Mouse (Mus musculus): ENCODE results near the gene Fbxo48. TPM values are rescaled to one million over a fixed set of nuclear protein-coding genes. Genes with fewer than 3 reads are reported as not detected.
A peak's percentile ranks its signal among the peaks of the same experiment; 100 is the strongest.

The Fbxo48 gene
- polyA plus RNA-seq, 1 experiment from 2014 or later, result 1.6 TPM

DNA sequence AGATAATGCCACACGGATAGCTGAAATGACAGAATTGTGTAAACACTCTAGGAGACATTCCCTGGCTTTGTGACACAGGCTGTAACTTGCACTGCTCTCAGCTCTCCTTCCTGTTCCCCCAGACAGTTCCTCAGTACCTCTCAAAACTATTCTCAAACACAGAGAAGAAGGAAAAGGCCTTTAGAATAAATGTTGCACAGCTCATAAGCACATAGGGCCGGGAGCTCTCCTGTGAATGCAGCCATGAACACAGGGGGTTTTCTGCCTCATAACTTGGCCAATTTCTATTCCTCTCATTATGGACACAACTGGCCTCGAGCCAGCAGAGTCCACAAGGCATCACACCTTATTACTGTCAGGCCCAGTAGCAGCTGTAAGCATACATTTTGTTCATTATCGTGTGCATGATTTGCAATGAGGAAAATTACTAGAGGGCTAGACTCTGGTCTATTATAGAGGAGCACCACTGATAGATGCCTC, 9.2 kb upstream of the Fbxo48 start:
- Histone ChIP-seq H3K27ac (peak overlapping the region; percentile 20), H3K4me2 (no peak overlapping the region), H3K4me1 (peaks cover 14% of the 10 kb centered on the region; the same call in 1 of the 2 replicates), H3K9ac (no peak overlapping the region), H3K27me3 (no peaks in the 10 kb centered on the region), H3K36me3 (ENCODE audit: poor library complexity, severe bottlenecking) (no peaks in the 10 kb centered on the region), H3K4me3 (no peak overlapping the region), H3K9me3 (replicated peaks) (no peaks in the 10 kb centered on the region)
- ATAC-seq, result peak; percentile 68
- WGBS, result 73% methylated on average over 4 of the region's 4 CpGs

DNA sequence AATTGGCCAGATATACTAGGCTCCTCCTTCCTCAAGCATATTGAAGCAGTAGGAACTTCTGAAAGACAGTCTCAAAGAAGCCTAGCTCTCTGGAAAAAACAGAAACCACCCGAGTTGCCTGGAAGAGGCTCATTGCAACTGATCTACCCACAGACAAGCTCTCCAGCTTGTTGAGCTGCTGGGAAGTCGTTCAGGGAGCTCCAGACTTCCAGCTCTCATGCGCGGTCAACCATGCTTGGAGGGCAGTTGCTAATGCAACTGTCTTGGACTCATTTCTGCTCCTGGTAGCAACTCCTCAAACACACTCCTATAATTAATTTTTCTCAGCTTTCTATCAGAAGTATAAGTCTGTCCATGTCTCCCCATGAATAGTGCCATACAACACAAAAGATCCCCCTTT, 8.2 kb upstream of the Fbxo48 start:
- H3K9me3 ChIP-seq (replicated peaks), result no peaks in the 10 kb centered on the region
- H3K36me3 ChIP-seq (ENCODE audit: poor library complexity, severe bottlenecking), result no peaks in the 10 kb centered on the region
- ATAC-seq, result no peak
- WGBS, result 93% methylated on average over 4 of the region's 4 CpGs
- no peak overlapping the region for H3K4me2 ChIP-seq
- no peak overlapping the region for H3K4me3 ChIP-seq
- no peak overlapping the region for H3K9ac ChIP-seq
- no peak overlapping the region for H3K27ac ChIP-seq
- peaks cover 14% of the 10 kb centered on the region; the same call in 1 of the 2 replicates for H3K4me1 ChIP-seq
- H3K27me3 ChIP-seq, result no peaks in the 10 kb centered on the region

DNA sequence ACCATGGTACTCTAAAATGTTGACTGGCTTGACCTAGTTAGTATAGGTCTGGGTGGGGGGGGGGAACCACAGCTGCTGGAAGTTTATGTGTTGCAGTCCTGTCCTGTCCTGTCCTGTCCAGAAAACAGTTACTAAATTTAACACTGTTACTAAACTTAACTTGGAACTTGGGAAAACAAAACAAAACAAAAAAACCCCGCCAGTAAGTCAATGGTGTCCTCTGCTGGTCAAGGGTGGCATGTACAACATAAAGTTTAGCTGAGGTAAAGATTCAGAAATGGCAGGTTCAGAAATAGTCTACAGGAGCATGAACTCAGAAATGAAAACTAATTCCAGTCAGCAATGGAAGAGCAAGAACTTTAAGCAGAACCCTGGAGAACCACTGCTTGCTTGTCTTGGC, 2.4 kb upstream of the Fbxo48 start:
- no peak overlapping the region for H3K4me2 ChIP-seq
- 39% methylated on average over 1 of the region's 1 CpGs for WGBS
- no peaks in the 10 kb centered on the region for H3K27me3 ChIP-seq
- H3K9ac ChIP-seq, result no peak overlapping the region
- no peak for ATAC-seq
- no peak overlapping the region for H3K27ac ChIP-seq
- peaks cover 16% of the 10 kb centered on the region for H3K4me1 ChIP-seq
- H3K9me3 ChIP-seq (replicated peaks), result no peaks in the 10 kb centered on the region
- peaks cover 5% of the 10 kb centered on the region; the same call in 1 of the 2 replicates for H3K36me3 ChIP-seq (ENCODE audit: poor library complexity, severe bottlenecking)
- no peak overlapping the region for H3K4me3 ChIP-seq

DNA sequence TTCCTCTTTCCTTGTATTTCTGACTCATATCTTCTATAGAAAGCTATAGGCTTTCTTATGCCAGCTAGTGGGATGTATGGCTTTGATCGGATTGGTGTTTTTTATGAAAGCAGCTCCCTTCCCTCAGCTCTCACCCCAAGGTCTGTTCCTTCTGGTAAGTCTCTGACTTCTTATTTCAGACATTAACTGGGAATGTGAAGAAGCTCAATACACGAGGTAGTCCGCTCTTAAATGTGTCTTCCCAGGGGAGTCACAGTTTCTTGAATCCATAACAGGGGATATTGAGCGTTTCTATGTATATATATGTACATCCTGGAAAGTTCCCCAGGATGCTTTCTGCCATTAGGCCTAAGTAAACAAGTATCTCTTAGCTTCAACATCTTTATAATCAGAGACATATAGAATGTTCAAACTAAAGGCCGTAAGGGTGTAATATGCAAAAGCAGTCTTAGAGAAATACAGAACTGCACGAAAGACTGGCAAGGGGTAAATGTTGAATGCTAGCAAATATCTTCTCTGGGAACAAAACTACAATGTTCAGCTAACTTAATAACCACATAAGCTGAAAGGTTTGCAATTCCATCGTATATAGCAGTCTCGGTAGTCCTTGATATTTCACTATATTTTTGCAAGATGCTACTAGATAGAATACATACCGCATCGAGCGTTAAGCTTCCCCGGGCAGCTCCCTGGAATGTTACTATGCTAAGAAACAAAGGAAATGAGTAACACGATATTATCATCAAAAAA, 774 bp upstream of the Fbxo48 start:
- Histone ChIP-seq H3K4me2 (peak overlapping the region; percentile 83), H3K27me3 (no peaks in the 10 kb centered on the region), H3K4me1 (peaks cover 16% of the 10 kb centered on the region), H3K27ac (no peak overlapping the region), H3K9me3 (replicated peaks) (no peaks in the 10 kb centered on the region), H3K4me3 (peak overlapping the region; percentile 68), H3K36me3 (ENCODE audit: poor library complexity, severe bottlenecking) (peaks cover 9% of the 10 kb centered on the region; the same call in 1 of the 2 replicates), H3K9ac (peak overlapping the region; percentile 55)
- ATAC-seq, result no peak
- WGBS, result 52% methylated on average over 13 of the region's 13 CpGs

DNA sequence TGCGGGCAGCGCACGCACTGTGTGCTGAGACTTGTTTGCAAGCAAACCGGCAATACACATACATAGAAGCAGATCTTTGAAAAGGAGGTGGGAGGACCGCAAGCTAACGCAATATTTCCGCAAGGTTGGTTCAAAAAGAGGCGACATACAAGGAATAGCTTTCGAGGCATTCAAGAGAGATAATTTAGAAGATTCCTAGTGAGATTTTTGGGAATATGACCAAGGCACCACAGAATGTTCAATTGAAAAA, 511 bp downstream of the Fbxo48 start:
- H3K9ac ChIP-seq, result peak overlapping the region; percentile 78
- H3K4me3 ChIP-seq, result peak overlapping the region; percentile 68
- H3K4me1 ChIP-seq, result peaks cover 16% of the 10 kb centered on the region
- H3K4me2 ChIP-seq, result peak overlapping the region; percentile 83
- H3K27ac ChIP-seq, result peak overlapping the region; percentile 51; the same call in 1 of the 2 replicates
- 5% methylated on average over 9 of the region's 9 CpGs for WGBS
- ATAC-seq, result no peak
- H3K36me3 ChIP-seq (ENCODE audit: poor library complexity, severe bottlenecking), result peaks cover 16% of the 10 kb centered on the region
- H3K27me3 ChIP-seq, result no peaks in the 10 kb centered on the region
- no peaks in the 10 kb centered on the region for H3K9me3 ChIP-seq (replicated peaks)

DNA sequence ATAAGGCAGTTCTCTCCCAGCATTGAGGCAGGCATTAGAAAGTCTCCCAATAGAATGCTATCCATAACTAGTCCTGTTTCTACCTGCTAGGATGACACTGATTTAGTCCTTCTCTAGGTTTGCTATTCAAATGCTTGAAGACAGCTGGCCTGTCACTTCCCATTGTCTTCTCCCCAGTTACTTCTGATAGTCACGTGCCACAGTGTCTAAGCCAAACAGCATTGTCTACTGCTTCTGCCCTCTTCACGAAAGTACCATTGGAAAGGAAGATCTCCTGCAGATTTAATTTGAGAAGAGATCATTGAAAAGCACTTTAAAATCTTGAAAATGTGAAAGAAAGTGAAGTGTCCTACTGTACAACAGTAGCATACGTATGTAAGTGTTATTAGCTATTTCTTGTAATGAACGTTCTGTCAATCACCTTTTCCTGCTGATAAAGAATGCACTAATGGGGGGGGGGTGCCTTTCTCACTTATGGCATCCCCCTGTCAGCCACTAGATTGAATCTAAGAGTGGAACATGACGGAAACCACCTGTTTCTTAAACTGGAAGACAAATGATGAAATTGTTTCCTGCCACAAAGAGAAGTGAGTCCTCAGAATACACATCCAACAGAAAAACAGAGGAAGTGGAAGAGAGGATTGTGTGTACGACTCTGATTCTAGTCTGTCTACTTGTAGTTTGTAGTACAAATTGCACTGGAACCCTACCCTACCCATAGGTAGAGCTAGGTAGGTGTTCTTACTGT, 5.1 kb downstream of the Fbxo48 start:
- Histone ChIP-seq H3K4me1 (peaks cover 9% of the 10 kb centered on the region), H3K4me2 (no peak overlapping the region), H3K4me3 (no peak overlapping the region), H3K27ac (no peak overlapping the region), H3K9me3 (replicated peaks) (no peaks in the 10 kb centered on the region), H3K9ac (no peak overlapping the region), H3K27me3 (no peaks in the 10 kb centered on the region), H3K36me3 (ENCODE audit: poor library complexity, severe bottlenecking) (peaks cover 23% of the 10 kb centered on the region)
- 90% methylated on average over 6 of the region's 6 CpGs for WGBS
- no peak for ATAC-seq

DNA sequence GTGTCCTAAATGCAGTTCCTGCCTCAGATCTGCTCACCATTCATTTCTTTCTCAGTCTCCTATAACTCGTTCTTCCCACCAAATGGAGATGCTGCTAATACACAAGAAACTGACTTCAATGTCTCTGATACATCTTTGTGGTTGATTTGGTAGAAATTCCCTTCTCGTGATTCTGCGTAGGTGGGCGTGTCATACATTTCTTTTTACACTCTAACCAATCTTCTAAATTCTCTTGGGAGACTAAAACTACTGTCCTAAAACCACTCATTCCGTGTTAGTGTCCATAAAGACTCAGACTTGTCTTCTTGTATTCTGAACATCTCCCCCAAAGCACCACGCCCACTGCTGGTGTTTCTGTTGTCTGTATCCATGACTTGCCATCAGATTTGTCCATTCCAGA, 5.9 kb downstream of the Fbxo48 start:
- Histone ChIP-seq H3K9me3 (replicated peaks) (no peaks in the 10 kb centered on the region), H3K27ac (no peak overlapping the region), H3K36me3 (ENCODE audit: poor library complexity, severe bottlenecking) (peaks cover 23% of the 10 kb centered on the region), H3K4me1 (peaks cover 3% of the 10 kb centered on the region; the same call in 1 of the 2 replicates), H3K4me3 (no peak overlapping the region), H3K9ac (no peak overlapping the region), H3K4me2 (no peak overlapping the region), H3K27me3 (no peaks in the 10 kb centered on the region)
- 95% methylated on average over 6 of the region's 6 CpGs for WGBS
- no peak for ATAC-seq

DNA sequence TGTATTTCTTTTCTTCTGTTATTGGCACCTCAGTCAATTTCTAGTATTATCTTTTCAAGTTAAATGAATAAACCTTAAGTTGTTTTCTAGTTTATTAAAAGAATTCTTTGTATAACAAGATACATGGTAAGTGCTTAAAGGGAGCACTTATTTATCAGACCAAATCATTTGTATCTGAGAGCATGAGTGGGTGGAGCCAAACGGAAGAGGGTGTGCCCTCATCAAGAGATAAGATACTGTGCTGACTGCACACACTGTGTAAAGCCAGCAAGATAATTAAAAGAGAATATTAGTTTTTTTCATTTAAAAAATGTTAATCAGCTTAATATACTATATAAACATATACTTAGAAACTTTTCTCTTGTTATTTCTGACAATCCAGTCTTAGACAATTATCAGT, 7.3 kb downstream of the Fbxo48 start:
- WGBS, result 89% methylated on average over 1 of the region's 1 CpGs
- H3K36me3 ChIP-seq (ENCODE audit: poor library complexity, severe bottlenecking), result peaks cover 18% of the 10 kb centered on the region
- H3K9ac ChIP-seq, result no peak overlapping the region
- no peak overlapping the region for H3K27ac ChIP-seq
- H3K4me1 ChIP-seq, result no peaks in the 10 kb centered on the region
- no peak overlapping the region for H3K4me2 ChIP-seq
- no peak overlapping the region for H3K4me3 ChIP-seq
- no peaks in the 10 kb centered on the region for H3K9me3 ChIP-seq (replicated peaks)
- H3K27me3 ChIP-seq, result no peaks in the 10 kb centered on the region
- no peak for ATAC-seq

DNA sequence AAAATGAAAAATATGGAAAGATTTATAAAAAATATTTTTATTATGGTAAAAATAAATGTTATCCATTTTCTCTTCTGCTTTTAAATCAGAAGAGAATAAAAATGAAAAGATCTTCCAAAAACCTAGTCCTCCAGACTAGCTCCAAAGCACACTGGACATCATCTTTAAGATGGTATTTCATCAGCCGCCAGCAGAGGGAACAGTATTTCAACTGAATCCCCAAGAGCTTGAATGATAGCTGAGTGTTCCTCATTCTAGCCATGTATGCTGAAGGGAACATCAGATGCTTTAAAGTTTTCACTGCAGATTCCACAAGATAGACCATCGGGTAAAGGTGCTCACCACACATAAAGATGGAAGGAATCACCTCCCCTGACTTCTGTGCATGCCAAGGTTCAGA, 16.6 kb downstream of the Fbxo48 start:
- peak; percentile 38; the same call in 1 of the 2 replicates for ATAC-seq
- H3K27me3 ChIP-seq, result no peaks in the 10 kb centered on the region
- WGBS, result 45% methylated on average over 2 of the region's 2 CpGs

DNA sequence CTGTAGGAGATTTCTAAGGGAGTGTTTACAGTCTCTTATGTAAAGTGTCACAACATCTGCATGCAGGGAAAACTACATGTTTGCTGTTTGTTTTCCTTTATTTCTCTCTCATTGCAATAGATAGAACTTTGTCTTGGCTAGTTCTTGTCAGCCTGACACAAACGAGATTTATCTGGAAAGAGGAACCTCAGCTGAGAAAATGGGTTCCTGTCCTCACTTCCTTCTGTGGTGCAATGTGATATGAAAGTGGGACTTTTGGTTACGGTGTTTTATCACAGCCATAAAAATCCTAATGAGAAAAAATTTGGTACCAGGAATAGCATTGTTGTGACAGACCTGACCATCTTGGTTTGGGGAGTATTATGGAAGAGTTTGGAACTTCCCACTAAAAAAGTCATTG, 18.5 kb downstream of the Fbxo48 start:
- H3K4me3 ChIP-seq, result no peak overlapping the region
- H3K4me2 ChIP-seq, result no peak overlapping the region
- H3K9me3 ChIP-seq (replicated peaks), result no peaks in the 10 kb centered on the region
- no peaks in the 10 kb centered on the region for H3K36me3 ChIP-seq (ENCODE audit: poor library complexity, severe bottlenecking)
- no peaks in the 10 kb centered on the region for H3K27me3 ChIP-seq
- no peak overlapping the region for H3K9ac ChIP-seq
- no peak overlapping the region for H3K27ac ChIP-seq
- no peak for ATAC-seq
- H3K4me1 ChIP-seq, result no peaks in the 10 kb centered on the region
- 73% methylated on average over 2 of the region's 2 CpGs for WGBS

More for the DNA sequence above, 16.6 kb downstream of the Fbxo48 start:
- H3K4me3 ChIP-seq, result no peak overlapping the region
- no peaks in the 10 kb centered on the region for H3K4me1 ChIP-seq
- no peak overlapping the region for H3K4me2 ChIP-seq
- H3K9ac ChIP-seq, result no peak overlapping the region
- H3K27ac ChIP-seq, result no peak overlapping the region
- H3K36me3 ChIP-seq (ENCODE audit: poor library complexity, severe bottlenecking), result no peaks in the 10 kb centered on the region
- H3K9me3 ChIP-seq (replicated peaks), result no peaks in the 10 kb centered on the region

DNA sequence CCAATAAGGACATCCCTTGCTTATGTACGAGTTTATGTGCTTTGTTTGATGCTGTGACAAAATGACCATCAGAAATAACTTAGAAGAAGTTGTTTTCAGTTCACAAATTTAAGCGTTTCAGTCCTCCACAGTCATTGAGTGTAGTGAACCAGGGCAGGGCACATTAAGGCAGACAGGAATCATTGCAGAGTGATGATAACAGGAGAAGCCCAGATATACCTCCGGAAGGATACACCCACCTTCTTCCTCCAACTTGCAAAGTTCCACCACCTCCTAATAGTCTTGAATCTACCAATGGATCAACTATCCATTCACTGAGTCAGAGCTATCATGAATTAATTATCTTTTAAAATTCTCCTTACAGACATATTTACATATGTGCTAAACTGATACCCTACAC, 20.9 kb downstream of the Fbxo48 start:
- Histone ChIP-seq H3K27ac (no peak overlapping the region), H3K9me3 (replicated peaks) (no peaks in the 10 kb centered on the region), H3K4me3 (no peak overlapping the region), H3K4me1 (no peaks in the 10 kb centered on the region), H3K4me2 (no peak overlapping the region), H3K9ac (no peak overlapping the region), H3K27me3 (no peaks in the 10 kb centered on the region), H3K36me3 (ENCODE audit: poor library complexity, severe bottlenecking) (no peaks in the 10 kb centered on the region)
- WGBS, result 92% methylated on average over 3 of the region's 3 CpGs
- ATAC-seq, result no peak

DNA sequence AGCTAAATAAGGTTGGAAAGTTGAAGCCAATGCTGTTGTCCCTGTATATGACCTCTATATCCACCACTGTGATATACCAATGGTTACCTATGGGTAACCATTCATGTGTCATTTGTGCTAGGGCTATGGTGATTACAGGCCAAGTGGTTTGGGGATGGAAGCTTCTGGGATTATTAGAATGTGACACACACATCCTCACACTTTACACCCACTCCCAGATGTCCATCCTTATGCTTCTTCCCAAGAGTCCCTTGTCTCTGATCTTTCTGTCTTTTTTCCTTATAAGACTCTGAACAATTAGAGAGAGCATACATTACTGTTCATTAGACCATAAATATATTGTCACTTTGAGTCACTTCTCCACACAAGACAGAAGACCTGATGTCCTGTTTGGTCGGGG, 21.9 kb downstream of the Fbxo48 start:
- Histone ChIP-seq H3K4me1 (no peaks in the 10 kb centered on the region), H3K9me3 (replicated peaks) (no peaks in the 10 kb centered on the region), H3K27me3 (no peaks in the 10 kb centered on the region), H3K27ac (no peak overlapping the region), H3K36me3 (ENCODE audit: poor library complexity, severe bottlenecking) (no peaks in the 10 kb centered on the region), H3K9ac (no peak overlapping the region), H3K4me2 (no peak overlapping the region), H3K4me3 (no peak overlapping the region)
- ATAC-seq, result no peak
- 75% methylated on average over 1 of the region's 1 CpGs for WGBS

All from forebrain, embryonic 13.5 days (tissue).